Mouse (Mus musculus) C2C12 (cell line): ENCODE data around the gene Kmt2e.

ENCODE experiments used
- CTCF ChIP-seq: IDR thresholded peaks from one replicate; pipeline ENCODE4 v1.5.1; 2011; ENCODE audit not compliant: control insufficient read depth, insufficient read depth, insufficient read length
- MAX ChIP-seq: IDR thresholded peaks from one replicate; pipeline ENCODE4 v1.6.1; 2011; ENCODE audit warnings: mild to moderate bottlenecking, control low read depth
- MYOG ChIP-seq: IDR thresholded peaks from one replicate; pipeline ENCODE4 v1.6.1; 2011; ENCODE audit not compliant: control insufficient read depth, insufficient read length; ENCODE audit errors: extremely low read depth
- USF1 ChIP-seq: IDR thresholded peaks from one replicate; pipeline ENCODE4 v1.6.1; 2011; ENCODE audit warnings: low read depth, mild to moderate bottlenecking, control low read depth, moderate library complexity

GRCm38 (mm10) chr5:23408106-23408505 lies 26.1 kb upstream of the Kmt2e start:
- TF ChIP-seq CTCF (no peak), USF1 (no peak), MYOG (no peak), MAX (peak; percentile 17)
